Mouse (Mus musculus) olfactory bulb, adult 2 months (tissue): ENCODE measurements around the gene Usp53.

Source experiments
- CTCF ChIP-seq: fragments of 200-500 bp; IDR thresholded peaks from 2 replicates; pipeline ENCODE4 v1.5.1; 2012; ENCODE audit warnings: low read depth, mild to moderate bottlenecking, low read length, moderate library complexity; ENCODE audit not compliant: insufficient read depth
- POLR2A ChIP-seq: fragments of 200-500 bp; IDR thresholded peaks from 2 replicates; pipeline ENCODE4 v1.6.1; 2012; ENCODE audit warnings: mild to moderate bottlenecking, low read depth, low read length, moderate library complexity; ENCODE audit not compliant: insufficient read depth

DNA sequence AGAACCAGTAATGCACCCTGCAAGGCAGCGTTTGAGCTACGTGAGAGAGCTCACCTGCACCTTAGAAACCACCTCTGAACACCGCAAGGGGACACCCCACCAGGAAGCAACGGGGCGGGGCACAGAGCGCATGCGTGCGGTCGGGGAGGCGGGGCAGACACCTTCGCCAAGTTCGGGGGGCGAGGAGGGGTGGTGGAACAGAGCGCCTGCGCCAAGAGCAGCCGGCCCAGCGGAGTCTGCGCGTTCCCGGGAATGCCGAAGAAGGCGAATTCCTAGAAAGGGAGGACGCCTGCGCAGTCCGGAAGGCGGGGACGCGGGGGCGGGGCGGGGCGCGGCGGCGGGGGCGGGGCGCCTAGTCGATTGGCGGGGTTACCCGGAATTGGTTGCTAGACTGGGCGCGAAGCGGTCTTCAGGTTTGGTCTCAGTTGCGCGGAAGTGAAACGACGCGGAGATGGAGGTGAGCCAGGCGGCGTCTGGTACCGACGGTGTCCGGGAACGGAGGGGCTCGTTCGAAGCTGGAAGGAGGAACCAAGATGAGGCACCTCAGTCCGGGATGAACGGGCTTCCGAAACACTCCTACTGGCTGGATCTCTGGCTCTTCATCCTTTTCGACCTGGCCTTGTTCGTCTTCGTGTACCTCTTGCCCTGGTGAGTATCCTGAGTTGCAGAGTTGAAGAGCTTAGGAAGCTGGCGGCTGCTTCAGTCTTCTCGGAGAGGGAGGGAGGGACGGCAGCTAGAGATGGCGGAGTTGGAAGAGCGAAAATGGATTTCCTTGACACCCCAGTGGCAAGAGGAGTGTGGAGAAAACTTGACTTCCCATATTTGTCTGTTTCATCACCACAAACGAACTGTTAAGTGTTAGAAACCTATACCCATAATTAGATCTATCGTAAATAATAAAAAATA lies 60.0 kb downstream of the Usp53 start, which contains the start of gene 1810037I17Rik:
- TF ChIP-seq CTCF (no peak), POLR2A (0 out of 2 replicates have a peak, but pooled peaks have one; percentile 45)
